Mouse (Mus musculus) macrophage (primary cell): ENCODE data around the gene Gna15. TPM values are rescaled to one million over a fixed set of nuclear protein-coding genes. Genes with fewer than 3 reads are reported as not detected.

ENCODE experiments used
- H3K27ac ChIP-seq: fragments of 350-480 bp; formaldehyde crosslinking; 2 replicates; pipeline ENCODE4 v1.9.0; 2021
- H3K36me3 ChIP-seq: fragments of 350-480 bp; formaldehyde crosslinking; 2 replicates; pipeline ENCODE4 v1.9.0; 2021; ENCODE audit errors: inconsistent target
- H3K4me3 ChIP-seq: fragments of 350-480 bp; formaldehyde crosslinking; 2 replicates; pipeline ENCODE4 v1.9.0; 2021; ENCODE audit errors: inconsistent target
- H3K79me2 ChIP-seq: fragments of 350-480 bp; formaldehyde crosslinking; 2 replicates; pipeline ENCODE4 v1.9.0; 2021; ENCODE audit errors: inconsistent target
- WGBS: methylation state at CpG from one replicate; pipeline ENCODE4 v1.1.7; 2026; ENCODE audit warnings: inconsistent platforms; ENCODE audit not compliant: missing documents; 5-methylcytosine and 5-hydroxymethylcytosine counted together
- polyA plus RNA-seq: library from polyadenylated mRNA; stranded (reverse); fragments of 250-400 nt; gene quantifications from 3 replicates; pipeline ENCODE4 v1.2.4, GENCODE M21; 2018; ENCODE audit warnings: inconsistent platforms

Gene Gna15
- polyA plus RNA-seq, 1 experiment from 2014 or later, result 4.6 TPM

GRCm38 (mm10) chr10:81562411-81562810 lies 38.4 kb upstream of the Gna15 start:
- H3K36me3 ChIP-seq, result peaks cover 16% of the 10 kb centered on the region; the same call in 1 of the 2 replicates
- no peak overlapping the region for H3K27ac ChIP-seq
- H3K79me2 ChIP-seq, result peaks cover 49% of the 10 kb centered on the region
- no peak overlapping the region for H3K4me3 ChIP-seq
- 97% methylated on average over 6 of the region's 6 CpGs for WGBS

DNA sequence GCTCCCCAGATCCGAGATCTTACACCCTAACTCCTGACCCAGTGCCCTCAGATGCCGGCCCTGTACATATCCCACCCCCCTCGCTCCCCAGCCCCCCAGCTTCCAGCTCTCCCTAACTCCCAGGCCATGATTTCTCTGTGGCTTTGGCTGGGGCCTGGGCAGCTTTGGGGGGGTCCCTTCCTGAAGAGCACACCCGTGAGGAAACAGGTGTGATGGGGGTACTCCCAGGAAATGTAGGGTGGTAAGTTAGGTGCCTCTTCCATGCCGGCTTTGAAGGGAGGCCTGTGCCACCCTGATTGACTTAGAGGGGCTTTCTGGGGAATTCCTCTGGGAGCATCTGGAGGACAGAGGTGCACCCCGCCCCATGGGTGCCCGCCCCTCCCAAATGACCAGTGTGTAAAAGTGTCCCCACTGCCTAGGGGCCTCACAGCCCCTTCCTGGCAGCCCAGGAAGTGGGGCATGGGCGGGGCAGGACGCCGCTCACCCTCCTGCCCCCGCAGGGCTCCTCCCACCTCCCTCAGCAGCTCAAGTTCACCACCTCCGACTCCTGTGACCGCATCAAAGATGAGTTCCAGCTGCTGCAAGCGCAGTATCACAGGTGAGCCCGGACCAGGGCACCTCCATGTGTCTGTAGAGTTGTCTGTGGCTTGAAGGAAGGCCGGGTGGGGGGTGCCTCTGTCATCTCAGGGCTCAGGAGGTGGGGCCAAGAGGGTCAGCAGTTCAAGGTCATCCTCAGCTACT lies 36.9 kb upstream of the Gna15 start:
- Histone ChIP-seq H3K36me3 (peaks cover 16% of the 10 kb centered on the region; the same call in 1 of the 2 replicates), H3K27ac (peak overlapping the region; percentile 87), H3K79me2 (peaks cover 49% of the 10 kb centered on the region), H3K4me3 (peak overlapping the region; percentile 87)
- 10% methylated on average over 13 of the region's 16 CpGs for WGBS

DNA sequence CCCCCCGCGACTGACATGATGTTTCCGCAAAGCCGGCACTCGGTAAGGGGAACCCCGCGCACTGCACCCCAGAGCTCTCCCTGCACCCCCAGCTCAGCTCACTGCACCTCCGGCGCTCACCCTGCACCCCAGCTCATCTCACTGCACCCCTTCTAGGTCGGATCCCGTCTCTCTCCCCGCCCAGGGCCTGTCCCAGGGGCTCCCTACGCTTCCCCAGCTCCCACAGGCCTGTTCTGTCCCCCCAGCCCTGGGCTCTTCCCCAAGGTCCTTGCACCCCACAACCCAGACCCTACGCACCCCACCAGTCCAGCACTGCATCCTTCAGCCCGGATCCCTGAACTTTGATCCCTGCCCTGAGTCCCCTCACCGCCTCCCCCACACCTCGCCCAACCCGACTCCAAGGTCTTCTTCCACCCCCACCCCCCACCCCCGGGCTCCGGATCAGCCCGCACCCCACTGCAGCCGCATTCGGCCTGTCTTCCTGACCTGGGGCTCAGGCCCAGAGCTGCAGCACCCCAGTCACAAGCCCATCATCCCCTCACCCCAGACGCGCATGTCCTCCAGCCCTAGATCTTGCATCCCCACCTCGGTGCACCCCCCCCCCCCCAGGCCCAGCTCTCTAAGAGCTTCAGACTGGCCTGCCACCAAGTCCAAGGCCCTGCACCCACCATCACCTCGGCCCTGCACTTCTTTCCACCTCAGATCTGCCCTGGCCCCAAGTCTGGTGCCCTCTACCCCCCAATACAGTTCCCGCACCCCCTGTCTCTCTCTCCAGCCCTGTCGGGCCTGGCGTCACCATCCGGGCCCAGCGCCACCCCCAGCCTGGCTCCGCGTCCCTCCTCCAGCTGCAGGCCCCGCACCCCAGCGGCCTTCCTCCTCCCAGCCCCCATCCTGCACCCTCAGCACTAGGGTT lies 35.9 kb upstream of the Gna15 start:
- peaks cover 7% of the 10 kb centered on the region; the same call in 1 of the 2 replicates for H3K36me3 ChIP-seq
- peaks cover 49% of the 10 kb centered on the region for H3K79me2 ChIP-seq
- H3K4me3 ChIP-seq, result peak overlapping the region; percentile 87
- H3K27ac ChIP-seq, result peak overlapping the region; percentile 87
- under 1% methylated on average over 36 of the region's 36 CpGs for WGBS

DNA sequence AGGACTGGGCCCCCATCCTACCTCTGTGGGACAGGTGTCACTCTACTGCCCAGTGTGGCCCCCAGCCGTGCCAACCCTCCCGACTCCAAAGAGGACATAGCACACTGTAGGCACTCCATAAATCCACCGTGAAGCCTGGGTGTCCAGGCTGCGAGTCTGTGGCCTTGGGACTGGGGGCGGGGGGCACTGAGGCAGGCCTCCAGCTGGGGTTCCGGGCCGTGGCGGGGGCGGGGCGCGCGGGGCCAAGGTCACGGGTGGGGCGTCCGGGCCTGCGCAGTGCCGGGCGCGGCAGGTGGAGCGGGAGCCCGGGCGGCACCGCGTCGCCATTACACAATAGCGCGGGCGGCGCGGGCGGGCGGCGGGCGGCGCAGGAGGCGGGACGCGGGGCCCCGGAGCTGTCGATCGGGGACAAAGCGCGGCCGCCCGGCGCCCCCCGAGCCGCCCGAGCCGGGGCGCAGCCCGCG lies 35.2 kb upstream of the Gna15 start, which contains the start of gene Aes:
TSS of gene Aes (plus strand) at position 326 of the 464 bp plus-strand sequence.
- 0% methylated on average over 42 of the region's 53 CpGs for WGBS
- Histone ChIP-seq H3K79me2 (peaks cover 49% of the 10 kb centered on the region), H3K27ac (peak within 1 kb of the TSS; percentile 87), H3K36me3 (no peaks in the 10 kb centered on the region; the same call in 1 of the 2 replicates), H3K4me3 (peak within 1 kb of the TSS; percentile 87)

DNA sequence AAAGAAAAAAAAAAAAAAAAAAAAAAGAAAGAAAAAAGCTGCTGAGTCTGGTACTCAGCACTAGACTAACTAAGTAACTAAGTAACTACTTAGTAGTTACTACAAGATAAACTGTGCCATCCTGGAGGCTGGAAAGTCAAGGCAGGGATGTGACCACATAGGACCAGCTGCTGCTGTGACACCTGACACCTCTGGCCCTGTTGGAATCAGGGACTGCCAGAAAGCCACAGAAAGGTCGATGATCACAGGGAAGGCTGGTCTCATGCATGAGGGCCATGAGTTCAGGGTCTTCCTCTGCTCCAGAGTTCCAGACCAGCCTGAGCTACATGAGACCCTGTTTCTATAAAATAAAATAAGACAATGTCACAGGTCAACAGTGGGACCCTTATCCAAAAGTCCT lies 33.5 kb upstream of the Gna15 start:
- H3K4me3 ChIP-seq, result no peak overlapping the region
- no peak overlapping the region for H3K27ac ChIP-seq
- H3K36me3 ChIP-seq, result no peaks in the 10 kb centered on the region
- peaks cover 34% of the 10 kb centered on the region for H3K79me2 ChIP-seq
- WGBS, result 65% methylated on average over 1 of the region's 1 CpGs

GRCm38 (mm10) chr10:81556282-81556681 lies 32.3 kb upstream of the Gna15 start:
- Histone ChIP-seq H3K27ac (no peak overlapping the region), H3K79me2 (peaks cover 22% of the 10 kb centered on the region), H3K4me3 (no peak overlapping the region), H3K36me3 (no peaks in the 10 kb centered on the region)
- WGBS, result 86% methylated on average over 3 of the region's 3 CpGs

GRCm38 (mm10) chr10:81553807-81554755 lies 30.1 kb upstream of the Gna15 start:
- H3K79me2 ChIP-seq, result peaks cover 3% of the 10 kb centered on the region; the same call in 1 of the 2 replicates
- H3K36me3 ChIP-seq, result no peaks in the 10 kb centered on the region
- no peak overlapping the region for H3K27ac ChIP-seq
- 90% methylated on average over 6 of the region's 6 CpGs for WGBS
- H3K4me3 ChIP-seq, result no peak overlapping the region

DNA sequence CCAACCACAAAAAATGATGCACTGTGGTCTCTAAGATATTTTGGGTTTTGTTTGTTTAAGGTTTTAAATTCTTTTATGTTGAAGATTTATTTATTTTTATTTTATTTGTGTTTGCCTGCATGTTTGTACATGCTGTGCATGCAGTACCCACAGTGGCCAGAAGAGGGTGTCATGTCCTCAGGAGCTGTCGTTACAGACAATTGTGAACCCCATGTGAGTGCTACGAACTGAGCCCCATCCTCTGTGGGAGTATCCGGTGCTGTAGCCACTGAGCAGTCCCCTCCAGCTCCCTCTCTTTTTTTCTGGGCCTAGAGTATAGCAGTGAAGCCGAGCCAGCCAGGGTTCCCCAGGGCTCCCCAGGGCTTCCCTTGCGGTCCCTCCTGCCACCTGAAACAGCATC lies 29.2 kb upstream of the Gna15 start:
- Histone ChIP-seq H3K4me3 (no peak overlapping the region), H3K36me3 (no peaks in the 10 kb centered on the region), H3K27ac (no peak overlapping the region), H3K79me2 (no peaks in the 10 kb centered on the region)
- WGBS, result 91% methylated on average over 5 of the region's 5 CpGs

DNA sequence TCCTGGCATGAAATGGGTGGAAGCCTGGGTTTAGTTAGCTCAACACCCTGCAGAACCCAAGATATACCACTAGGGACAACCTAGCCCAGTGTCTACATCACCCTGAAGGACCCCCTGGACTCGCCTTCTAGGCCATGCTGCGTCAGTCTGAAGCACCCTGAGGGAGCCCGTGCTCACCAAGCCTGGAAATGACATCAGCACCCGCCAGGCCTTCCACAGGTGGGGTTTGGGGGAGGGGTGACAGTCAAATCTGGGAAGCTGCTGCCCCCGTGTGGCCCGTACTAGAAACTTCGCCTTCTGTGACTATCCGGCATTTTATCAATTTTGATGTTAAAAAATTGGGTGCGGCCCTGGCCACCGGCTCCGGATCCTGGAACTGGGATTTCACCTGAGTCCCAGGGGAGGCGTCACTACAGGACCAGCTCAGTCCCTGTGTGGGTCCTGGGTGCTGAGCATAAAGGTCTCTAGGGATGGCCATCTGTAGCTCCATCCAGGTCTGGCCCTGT lies 27.6 kb upstream of the Gna15 start:
- WGBS, result under 1% methylated on average over 12 of the region's 12 CpGs
- no peak overlapping the region for H3K4me3 ChIP-seq
- H3K27ac ChIP-seq, result no peak overlapping the region
- no peaks in the 10 kb centered on the region for H3K36me3 ChIP-seq
- H3K79me2 ChIP-seq, result no peaks in the 10 kb centered on the region

GRCm38 (mm10) chr10:81550257-81550656 lies 26.2 kb upstream of the Gna15 start:
- 19% methylated on average over 7 of the region's 7 CpGs for WGBS
- no peaks in the 10 kb centered on the region for H3K36me3 ChIP-seq
- H3K27ac ChIP-seq, result no peak overlapping the region
- H3K4me3 ChIP-seq, result no peak overlapping the region
- H3K79me2 ChIP-seq, result no peaks in the 10 kb centered on the region

DNA sequence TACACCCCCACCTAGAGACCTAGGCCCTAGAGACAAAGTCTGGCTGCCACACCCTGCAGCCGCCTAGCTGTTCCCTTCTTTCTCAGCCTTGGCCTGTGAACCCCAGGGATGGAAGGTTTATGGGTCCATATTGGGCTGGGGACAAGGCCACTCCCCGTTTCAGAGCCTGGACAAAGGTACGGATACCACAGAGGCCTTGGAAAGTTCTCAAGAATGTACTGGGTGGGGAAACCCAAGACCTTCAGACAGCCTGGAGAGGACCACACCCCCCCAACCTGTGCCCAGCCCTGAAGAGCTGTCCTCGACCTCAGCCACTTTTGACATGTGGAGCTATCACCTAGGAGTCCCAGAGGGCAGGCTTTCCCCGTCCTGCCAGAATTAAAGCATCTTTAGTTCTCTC lies 24.9 kb upstream of the Gna15 start:
- 91% methylated on average over 5 of the region's 5 CpGs for WGBS
- H3K4me3 ChIP-seq, result no peak overlapping the region
- H3K27ac ChIP-seq, result no peak overlapping the region
- H3K79me2 ChIP-seq, result peaks cover 5% of the 10 kb centered on the region
- no peaks in the 10 kb centered on the region for H3K36me3 ChIP-seq

- H3K4me3 ChIP-seq, result no peak overlapping the region
- no peaks in the 10 kb centered on the region for H3K36me3 ChIP-seq
- WGBS, result 94% methylated on average over 13 of the region's 13 CpGs
- H3K27ac ChIP-seq, result no peak overlapping the region
- peaks cover 25% of the 10 kb centered on the region for H3K79me2 ChIP-seq
These were observed 23.0 kb upstream of the Gna15 start for GRCm38 (mm10) chr10:81546788-81547571.

DNA sequence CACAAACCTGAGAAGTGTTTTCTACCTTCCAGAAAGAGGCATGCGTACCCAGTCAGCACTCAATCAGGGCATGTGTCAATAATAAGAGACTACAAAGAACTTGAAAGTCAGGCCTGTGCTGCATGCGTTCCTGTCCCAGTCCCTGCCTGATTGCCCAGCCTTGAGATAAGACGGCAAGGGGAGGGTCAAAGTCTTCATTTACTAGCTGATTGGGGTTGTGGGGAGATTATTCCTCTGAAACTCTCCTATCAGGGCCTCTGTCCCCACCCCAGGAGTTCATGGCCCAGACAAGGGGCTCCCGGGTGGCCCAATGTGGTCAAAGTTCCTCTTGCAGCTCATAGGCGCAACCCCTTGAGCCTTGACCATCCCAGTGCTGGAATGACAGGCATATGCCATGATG lies 22.3 kb upstream of the Gna15 start:
- 97% methylated on average over 5 of the region's 5 CpGs for WGBS
- H3K79me2 ChIP-seq, result peaks cover 31% of the 10 kb centered on the region
- H3K4me3 ChIP-seq, result no peak overlapping the region
- H3K27ac ChIP-seq, result no peak overlapping the region
- H3K36me3 ChIP-seq, result no peaks in the 10 kb centered on the region
